Mouse (Mus musculus): Measurements from ENCODE around the gene Syne2.
A peak's percentile ranks its signal among the peaks of the same experiment; 100 is the strongest.

- TF ChIP-seq EP300 (IDR thresholded peaks at IDR 0.05; ENCODE audit: low read depth) (no peak), CTCF (IDR thresholded peaks at IDR 0.05; ENCODE audit: low read depth) (peak; percentile 26)
Observed at GRCm38 (mm10) chr12:75901721-75902120, 83.8 kb downstream of the Syne2 start.

All from liver, postnatal 0 days (tissue).